Mouse (Mus musculus): ENCODE measurements around the gene Vmn1r128.
"Not testable (repeated sequence)": the region's sequence is repeated elsewhere in the genome, so short reads cannot be mapped to it uniquely, and the experiment has no call there.

The Vmn1r128 gene

DNA sequence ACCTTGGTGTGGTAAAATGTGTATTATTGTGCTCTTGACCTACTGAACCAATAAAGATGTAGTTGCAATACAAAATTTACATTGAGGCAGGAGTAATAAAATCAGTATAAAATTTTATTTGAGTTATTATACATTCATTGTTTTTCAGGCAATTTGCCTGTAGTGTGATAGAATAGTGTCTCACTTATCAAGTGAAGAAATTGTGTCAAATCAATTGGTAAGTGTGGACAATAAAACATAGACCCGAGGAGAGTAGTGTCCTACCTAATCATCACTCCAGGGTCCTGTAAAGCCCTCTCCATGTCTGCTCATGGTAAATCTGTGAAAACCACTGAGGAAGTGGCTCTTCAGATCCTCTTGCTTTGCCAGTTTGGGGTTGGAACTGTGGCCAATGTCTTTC lies at the start of gene Vmn1r128:
Gene Vmn1r128, plus strand, starts transcription at position 301 of the 400 bp plus-strand sequence.
- CTCF ChIA-PET, POLR2A ChIA-PET: not testable (repeated sequence)

DNA sequence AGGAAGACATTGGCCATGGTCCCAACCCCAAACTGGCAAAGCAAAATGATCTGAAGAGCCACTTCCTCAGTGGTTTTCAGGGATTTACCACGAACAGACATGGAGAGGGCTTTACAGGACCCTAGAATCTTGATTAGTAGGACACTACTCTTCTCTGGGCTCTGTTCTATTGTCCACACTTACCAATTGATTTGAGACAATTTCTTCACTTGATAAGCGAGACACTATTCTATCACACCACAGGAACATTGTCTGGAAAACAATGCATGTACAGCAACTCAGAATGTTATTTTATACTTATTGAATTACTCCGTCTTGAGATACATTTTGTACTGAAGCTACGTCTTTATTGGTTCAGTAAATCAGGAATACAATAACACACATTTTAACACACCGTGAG lies 47.8 kb upstream of the Vmn1r128 start, which contains the start of gene Vmn1r126:
Gene Vmn1r126, minus strand, starts transcription at position 101 of the 400 bp plus-strand sequence.
- POLR2A ChIA-PET, CTCF ChIA-PET: not testable (repeated sequence)

DNA sequence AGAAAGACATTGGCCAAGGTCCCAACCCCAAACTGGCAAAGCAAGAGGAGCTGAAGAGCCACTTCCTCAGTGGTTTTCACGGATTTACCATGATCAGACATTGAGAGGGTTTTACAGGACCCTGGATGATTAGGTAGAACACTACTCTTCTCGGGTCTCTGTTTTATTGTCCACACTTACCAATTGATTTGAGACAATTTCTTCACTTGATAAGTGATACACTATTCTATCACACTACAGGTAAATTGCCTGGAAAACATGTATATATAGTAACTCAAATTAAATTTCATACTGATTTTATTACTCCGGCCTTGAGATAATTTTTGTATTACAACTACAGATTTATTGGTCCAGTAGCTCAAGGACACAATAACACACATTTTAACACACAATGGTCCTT lies 29.4 kb upstream of the Vmn1r128 start, which contains the start of gene Vmn1r127:
Gene Vmn1r127, minus strand, starts transcription at position 101 of the 400 bp plus-strand sequence.
- POLR2A ChIA-PET, CTCF ChIA-PET: not testable (repeated sequence)

GRCm38 (mm10) chr7:21361191-21361590 lies 12.0 kb downstream of the Vmn1r128 start, which contains the start of gene Vmn1r129:
Vmn1r129 (minus strand) TSS chr7:21361291.
- CTCF ChIA-PET, POLR2A ChIA-PET: not testable (repeated sequence)

All from embryonic stem cell, embryonic (primary cell).